Mouse (Mus musculus) embryonic facial prominence, embryonic 15.5 days (tissue): Measurements from ENCODE around the gene Opn5. TPM values are rescaled to one million over a fixed set of nuclear protein-coding genes. Genes with fewer than 3 reads are reported as not detected.

Source experiments
- ATAC-seq: fragments of 200-750 bp; cut with Nextera tagmentation; 2 replicates; pipeline ENCODE4 v1.8.0; 2017; ENCODE audit warnings: low read depth, moderate TSS enrichment; ENCODE audit not compliant: insufficient number of reproducible peaks, low FRiP score, low TSS enrichment
- H3K27ac ChIP-seq: fragments of 300-500 bp; sonication (generic); replicated peaks from 2 replicates; pipeline ENCODE4 v1.5.1; 2015; ENCODE audit warnings: mild to moderate bottlenecking, inconsistent platforms
- H3K27me3 ChIP-seq: fragments of 300-500 bp; sonication (generic); 2 replicates; pipeline ENCODE4 v1.6.1; 2015; ENCODE audit warnings: inconsistent platforms
- H3K36me3 ChIP-seq: fragments of 300-500 bp; sonication (generic); 2 replicates; pipeline ENCODE4 v1.6.1; 2015; ENCODE audit warnings: mild to moderate bottlenecking, inconsistent platforms
- H3K4me1 ChIP-seq: fragments of 300-500 bp; sonication (generic); 2 replicates; pipeline ENCODE4 v1.6.1; 2015; ENCODE audit warnings: inconsistent platforms
- H3K4me2 ChIP-seq: fragments of 300-500 bp; sonication (generic); replicated peaks from 2 replicates; pipeline ENCODE4 v1.6.1; 2015; ENCODE audit warnings: mild to moderate bottlenecking, inconsistent platforms
- H3K4me3 ChIP-seq: fragments of 300-500 bp; sonication (generic); replicated peaks from 2 replicates; pipeline ENCODE4 v1.5.1; 2015; ENCODE audit warnings: mild to moderate bottlenecking, inconsistent platforms
- H3K9ac ChIP-seq: fragments of 300-500 bp; sonication (generic); 2 replicates; pipeline ENCODE4 v1.6.1; 2015; ENCODE audit warnings: inconsistent platforms
- H3K9me3 ChIP-seq: fragments of 300-500 bp; sonication (generic); replicated peaks from 2 replicates; pipeline ENCODE4 v1.6.1; 2016; ENCODE audit warnings: inconsistent platforms
- WGBS: fragments of 180-500 bp; shearing (Covaris S2); methylation state at CpG from one replicate; pipeline ENCODE4 v1.1.7; 2015; 5-methylcytosine and 5-hydroxymethylcytosine counted together
- polyA plus RNA-seq: library from polyadenylated mRNA; unstranded; fragments of >200 nt; fragmentation: Nextera tagmentation; extraction: Ambion mirVana; gene quantifications from 2 replicates; pipeline ENCODE4 v1.2.1, GENCODE M21; 2015

The Opn5 gene
- polyA plus RNA-seq, result not detected in 2 replicates

DNA sequence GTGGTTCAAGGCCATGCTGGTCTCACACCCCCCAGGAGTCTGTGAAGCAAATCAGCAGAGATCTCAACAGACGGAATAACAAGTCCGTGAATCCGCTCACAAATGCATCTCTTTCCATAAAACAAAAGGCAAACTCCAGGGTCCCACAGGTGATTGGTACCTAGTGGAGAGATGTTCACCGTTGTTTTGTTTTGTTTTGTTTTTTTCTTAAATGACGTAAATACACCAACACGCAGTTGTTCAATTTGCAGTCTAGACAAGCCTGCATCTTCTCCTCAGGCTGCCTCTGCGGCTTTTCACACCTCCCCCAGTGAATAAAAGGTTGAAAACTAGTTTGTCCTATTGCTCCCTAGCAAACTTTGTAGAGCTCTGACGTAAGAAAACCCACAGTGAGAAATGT, at the start of gene Opn5:
Opn5 (minus strand) TSS at position 101 of the 400 bp plus-strand sequence.
- Histone ChIP-seq H3K9ac (no peak within 1 kb of the TSS), H3K27ac (no peak within 1 kb of the TSS), H3K9me3 (no peaks in the 10 kb centered on the region), H3K36me3 (no peaks in the 10 kb centered on the region), H3K27me3 (no peaks in the 10 kb centered on the region), H3K4me1 (no peaks in the 10 kb centered on the region), H3K4me2 (no peak within 1 kb of the TSS), H3K4me3 (no peak within 1 kb of the TSS)
- no peak for ATAC-seq
- WGBS, result 81% methylated on average over 8 of the region's 8 CpGs

DNA sequence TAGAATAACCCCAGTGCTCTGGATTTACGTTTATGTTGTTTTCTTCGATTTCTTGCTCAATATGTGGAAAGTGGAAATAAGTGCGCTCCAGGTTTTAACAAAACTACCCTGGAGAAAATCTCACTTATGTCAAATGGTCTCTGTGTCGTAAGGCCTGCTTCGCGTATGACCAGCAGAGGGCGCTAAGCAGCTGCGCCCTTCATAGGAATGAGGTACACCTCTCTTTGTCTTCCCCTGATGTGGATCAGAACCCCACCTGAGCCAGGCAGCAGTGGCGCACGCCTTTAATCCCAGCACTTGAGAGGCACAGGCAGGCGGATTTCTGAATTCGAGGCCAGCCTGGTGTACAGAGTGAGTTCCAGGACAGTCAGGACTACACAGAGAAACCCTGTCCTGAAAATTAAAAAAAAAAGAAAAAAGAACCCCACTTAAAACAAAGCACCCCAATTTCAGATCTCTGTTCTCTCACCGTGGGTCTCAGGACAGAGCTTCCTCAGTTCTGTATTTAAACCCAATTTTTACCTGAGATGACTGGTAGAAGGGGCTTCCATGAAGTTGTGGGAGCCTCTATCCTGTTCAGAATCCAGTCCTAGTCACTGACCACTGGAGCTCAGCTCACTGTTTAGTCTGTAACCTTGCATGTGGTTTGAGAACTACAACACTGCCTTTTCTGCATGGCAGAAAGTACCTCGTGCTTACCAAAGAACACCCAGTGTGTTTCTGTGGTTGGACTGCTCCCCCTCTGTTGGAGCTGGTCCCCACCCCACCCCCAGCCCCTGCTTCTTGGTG, 47.6 kb upstream of the Opn5 start:
- Histone ChIP-seq H3K9me3 (no peaks in the 10 kb centered on the region), H3K4me2 (0 out of 2 replicates have a peak overlapping the region, but pooled peaks have one; percentile 25), H3K36me3 (no peaks in the 10 kb centered on the region), H3K27me3 (no peaks in the 10 kb centered on the region), H3K4me3 (no peak overlapping the region), H3K4me1 (no peaks in the 10 kb centered on the region), H3K27ac (no peak overlapping the region), H3K9ac (no peak overlapping the region)
- ATAC-seq, result no peak
- 22% methylated on average over 14 of the region's 14 CpGs for WGBS

DNA sequence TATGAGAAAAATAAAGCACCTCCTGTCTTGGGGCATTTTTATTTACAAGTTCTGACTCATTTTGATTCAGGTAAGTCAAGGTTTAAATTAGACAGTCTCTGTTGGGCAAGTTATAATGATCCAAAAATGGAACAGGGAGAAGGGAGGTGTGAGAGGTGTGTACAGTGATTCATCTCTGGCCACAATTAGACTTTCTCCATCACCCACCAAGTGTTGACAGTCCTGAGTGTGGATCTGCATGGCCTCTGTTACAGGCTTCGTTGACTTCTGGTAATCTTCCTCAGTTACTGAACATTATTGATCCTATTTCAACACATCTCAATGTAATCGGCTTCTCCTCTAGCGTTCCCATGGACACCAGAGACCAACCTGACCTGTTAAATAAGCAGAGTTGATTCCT, 32.2 kb upstream of the Opn5 start:
- no peak overlapping the region for H3K4me3 ChIP-seq
- H3K4me1 ChIP-seq, result no peaks in the 10 kb centered on the region
- no peak for ATAC-seq
- no peaks in the 10 kb centered on the region for H3K36me3 ChIP-seq
- no peak overlapping the region for H3K27ac ChIP-seq
- H3K9me3 ChIP-seq, result no peaks in the 10 kb centered on the region
- WGBS, result 87% methylated on average over 3 of the region's 3 CpGs
- no peak overlapping the region for H3K9ac ChIP-seq
- no peak overlapping the region for H3K4me2 ChIP-seq
- H3K27me3 ChIP-seq, result no peaks in the 10 kb centered on the region

DNA sequence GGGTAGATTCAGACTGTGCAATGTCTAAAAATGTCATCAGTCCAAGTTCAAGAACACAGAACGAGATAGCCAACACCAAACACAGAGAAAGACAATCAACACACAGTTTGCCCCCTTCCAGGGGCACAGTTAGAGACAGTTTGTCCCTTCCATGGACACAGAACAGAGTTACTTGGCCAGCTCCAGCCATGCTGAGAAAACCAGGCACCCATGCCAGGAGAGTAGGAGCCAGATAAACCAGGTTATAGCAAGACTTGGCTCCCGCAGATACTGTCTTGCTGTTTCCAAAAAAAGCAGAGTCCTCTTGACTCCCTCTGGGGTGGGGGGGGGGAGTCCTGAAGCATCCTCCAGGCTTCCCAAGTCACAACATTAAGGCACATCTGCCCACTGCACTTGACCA, 19.0 kb upstream of the Opn5 start:
- H3K27me3 ChIP-seq, result no peaks in the 10 kb centered on the region
- no peak overlapping the region for H3K27ac ChIP-seq
- no peaks in the 10 kb centered on the region for H3K4me1 ChIP-seq
- H3K4me3 ChIP-seq, result no peak overlapping the region
- 85% methylated on average over 2 of the region's 2 CpGs for WGBS
- H3K36me3 ChIP-seq, result no peaks in the 10 kb centered on the region
- no peak for ATAC-seq
- no peaks in the 10 kb centered on the region for H3K9me3 ChIP-seq
- H3K9ac ChIP-seq, result no peak overlapping the region
- no peak overlapping the region for H3K4me2 ChIP-seq

DNA sequence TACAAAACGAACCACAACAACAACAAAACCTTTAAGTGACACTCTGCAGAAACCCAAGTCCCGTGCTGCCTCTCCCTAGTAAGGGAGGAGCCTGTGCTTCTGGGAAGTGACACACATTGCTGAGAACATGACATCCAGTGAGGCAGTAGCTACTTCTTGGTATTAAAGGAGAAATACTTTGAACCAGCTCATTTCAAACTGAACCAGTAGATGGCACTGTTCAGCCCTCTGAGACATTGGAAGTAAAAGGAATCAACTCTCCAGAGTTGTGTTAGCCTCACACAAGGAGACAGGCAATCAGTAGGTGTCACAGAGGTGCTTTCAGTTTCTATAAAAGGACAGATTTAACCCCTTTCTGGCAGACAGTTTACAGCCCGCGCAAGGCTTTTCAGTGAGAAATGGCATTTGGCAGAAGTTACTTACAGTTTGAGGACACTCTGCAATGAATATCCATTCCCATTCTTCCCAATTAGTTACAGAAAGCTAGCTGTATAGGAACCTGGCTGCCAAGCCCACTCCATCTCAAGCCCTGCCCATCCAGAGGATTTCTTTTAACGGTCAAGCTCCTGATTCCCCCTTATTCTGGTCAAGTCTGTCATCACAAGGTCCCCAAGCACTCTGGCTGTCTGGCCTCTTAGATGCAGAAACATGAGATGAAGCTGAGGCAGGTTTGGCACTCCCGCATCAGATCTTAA, 2.0 kb upstream of the Opn5 start:
- no peaks in the 10 kb centered on the region for H3K4me1 ChIP-seq
- no peak overlapping the region for H3K4me3 ChIP-seq
- H3K4me2 ChIP-seq, result no peak overlapping the region
- H3K9me3 ChIP-seq, result no peaks in the 10 kb centered on the region
- no peak overlapping the region for H3K27ac ChIP-seq
- no peak overlapping the region for H3K9ac ChIP-seq
- 31% methylated on average over 6 of the region's 6 CpGs for WGBS
- no peaks in the 10 kb centered on the region for H3K27me3 ChIP-seq
- ATAC-seq, result no peak
- H3K36me3 ChIP-seq, result no peaks in the 10 kb centered on the region

DNA sequence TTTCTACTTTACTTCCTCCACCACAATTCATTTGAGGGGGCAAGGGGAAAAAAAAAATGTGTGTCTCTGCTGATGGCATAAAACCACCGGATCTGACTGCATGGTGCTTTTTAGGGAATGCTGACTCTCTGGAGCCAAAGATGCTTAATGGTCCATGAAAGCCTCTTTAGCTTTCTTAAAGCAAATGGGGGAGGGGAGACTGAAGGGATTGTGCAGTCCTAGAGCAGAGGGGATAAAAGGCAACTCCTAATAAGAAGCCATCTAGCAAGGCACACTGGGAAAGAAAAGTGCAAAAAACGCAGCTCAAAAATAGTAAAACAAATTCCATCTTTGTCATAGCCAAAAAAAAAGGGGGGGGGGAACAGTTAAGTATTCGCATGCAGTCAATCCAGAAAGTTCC, 2.9 kb downstream of the Opn5 start:
- ATAC-seq, result no peak
- 27% methylated on average over 3 of the region's 3 CpGs for WGBS
- H3K27me3 ChIP-seq, result no peaks in the 10 kb centered on the region
- no peaks in the 10 kb centered on the region for H3K4me1 ChIP-seq
- no peaks in the 10 kb centered on the region for H3K36me3 ChIP-seq
- no peak overlapping the region for H3K4me3 ChIP-seq
- H3K9me3 ChIP-seq, result no peaks in the 10 kb centered on the region
- no peak overlapping the region for H3K27ac ChIP-seq
- no peak overlapping the region for H3K9ac ChIP-seq
- no peak overlapping the region for H3K4me2 ChIP-seq

DNA sequence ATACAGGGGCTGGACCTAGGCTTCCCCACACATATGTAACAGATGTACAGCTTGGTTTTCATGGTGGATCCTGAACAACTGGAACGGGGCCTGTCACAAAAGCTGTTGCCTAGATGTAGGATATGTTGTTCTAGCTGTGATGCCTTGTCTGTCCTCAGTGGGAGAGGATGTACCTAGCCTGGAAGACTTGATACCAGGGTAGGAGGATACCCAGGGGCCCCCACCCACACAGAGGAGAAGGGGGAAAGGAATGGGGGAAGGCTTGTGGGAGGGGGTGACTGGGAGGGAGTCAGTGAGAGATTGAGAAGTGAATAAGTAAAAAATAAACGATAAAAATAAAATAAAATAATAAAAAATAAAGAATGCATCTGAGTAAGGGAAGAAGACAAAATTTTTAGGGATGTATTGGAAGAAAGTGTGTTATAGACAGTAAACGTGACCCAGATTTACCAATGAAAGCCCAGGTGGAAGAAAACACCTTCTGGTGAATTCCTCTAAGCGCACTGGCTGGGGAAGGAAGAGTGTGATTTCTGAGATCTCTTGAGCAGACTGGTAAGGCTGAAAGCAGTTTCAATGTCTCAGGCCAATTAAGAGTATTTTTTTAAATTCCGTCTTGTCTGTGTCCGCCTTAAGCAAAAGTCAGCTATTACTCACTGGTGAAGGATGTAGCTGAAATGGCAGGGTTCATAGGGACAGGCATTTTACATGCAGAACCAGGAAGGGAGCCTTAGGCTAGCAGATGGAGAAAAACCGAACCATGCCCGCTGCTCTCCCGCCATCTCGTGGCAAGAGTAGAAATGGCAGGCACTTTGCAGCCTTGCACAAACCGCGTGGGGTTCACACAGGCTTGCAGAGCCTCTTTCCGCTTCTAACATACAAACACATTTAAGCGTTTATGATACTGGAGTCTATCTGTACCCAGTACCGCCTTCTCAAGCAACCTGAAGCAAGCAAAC, 8.1 kb downstream of the Opn5 start:
- H3K4me3 ChIP-seq, result no peak overlapping the region
- H3K36me3 ChIP-seq, result no peaks in the 10 kb centered on the region
- H3K27me3 ChIP-seq, result no peaks in the 10 kb centered on the region
- no peaks in the 10 kb centered on the region for H3K9me3 ChIP-seq
- no peak overlapping the region for H3K9ac ChIP-seq
- no peak overlapping the region for H3K4me2 ChIP-seq
- no peaks in the 10 kb centered on the region for H3K4me1 ChIP-seq
- no peak overlapping the region for H3K27ac ChIP-seq
- 24% methylated on average over 15 of the region's 15 CpGs for WGBS
- no peak; the same call in 1 of the 2 replicates for ATAC-seq

DNA sequence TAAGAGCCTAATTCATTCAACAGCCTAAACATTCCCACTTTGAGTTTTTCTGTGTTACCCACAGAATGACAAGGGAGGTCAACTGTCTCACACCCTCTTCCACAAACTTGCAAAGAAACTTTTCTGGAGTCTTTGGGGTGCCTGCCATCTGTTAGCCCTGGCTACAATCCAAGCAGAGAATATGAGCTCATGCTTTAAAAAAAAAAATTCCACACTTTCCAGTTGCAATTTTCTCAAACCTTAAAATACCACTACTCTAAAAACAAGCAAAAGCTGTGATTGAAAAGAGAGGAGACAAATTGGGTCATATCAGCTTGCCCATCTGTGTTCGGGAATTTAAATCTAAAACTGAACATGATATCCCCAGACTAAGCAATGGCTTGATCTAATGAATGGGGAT, 24.7 kb downstream of the Opn5 start:
- H3K4me3 ChIP-seq, result no peak overlapping the region
- no peak for ATAC-seq
- H3K27me3 ChIP-seq, result no peaks in the 10 kb centered on the region
- WGBS, result 36% methylated on average over 1 of the region's 1 CpGs
- no peaks in the 10 kb centered on the region for H3K9me3 ChIP-seq
- H3K9ac ChIP-seq, result no peak overlapping the region
- no peaks in the 10 kb centered on the region for H3K4me1 ChIP-seq
- no peak overlapping the region for H3K27ac ChIP-seq
- H3K36me3 ChIP-seq, result no peaks in the 10 kb centered on the region
- H3K4me2 ChIP-seq, result no peak overlapping the region

DNA sequence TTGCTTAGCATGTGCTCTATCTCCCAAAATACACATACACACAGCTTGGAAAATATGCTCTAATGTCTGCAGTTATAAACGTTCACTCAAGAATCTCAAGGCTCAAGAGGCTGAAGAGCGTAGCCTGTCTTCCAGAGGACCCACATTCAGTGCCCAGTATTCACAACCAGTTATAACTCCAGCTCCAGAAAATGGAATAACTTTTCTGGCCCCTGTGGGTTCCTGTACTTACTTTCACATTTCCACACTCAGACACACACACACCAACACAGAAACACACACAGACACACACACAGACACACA, 28.2 kb downstream of the Opn5 start:
- Histone ChIP-seq H3K4me1 (no peaks in the 10 kb centered on the region), H3K4me3 (no peak overlapping the region), H3K36me3 (no peaks in the 10 kb centered on the region), H3K9me3 (no peaks in the 10 kb centered on the region), H3K27me3 (no peaks in the 10 kb centered on the region), H3K27ac (no peak overlapping the region), H3K9ac (no peak overlapping the region), H3K4me2 (no peak overlapping the region)
- 77% methylated on average over 2 of the region's 2 CpGs for WGBS
- ATAC-seq, result no peak

DNA sequence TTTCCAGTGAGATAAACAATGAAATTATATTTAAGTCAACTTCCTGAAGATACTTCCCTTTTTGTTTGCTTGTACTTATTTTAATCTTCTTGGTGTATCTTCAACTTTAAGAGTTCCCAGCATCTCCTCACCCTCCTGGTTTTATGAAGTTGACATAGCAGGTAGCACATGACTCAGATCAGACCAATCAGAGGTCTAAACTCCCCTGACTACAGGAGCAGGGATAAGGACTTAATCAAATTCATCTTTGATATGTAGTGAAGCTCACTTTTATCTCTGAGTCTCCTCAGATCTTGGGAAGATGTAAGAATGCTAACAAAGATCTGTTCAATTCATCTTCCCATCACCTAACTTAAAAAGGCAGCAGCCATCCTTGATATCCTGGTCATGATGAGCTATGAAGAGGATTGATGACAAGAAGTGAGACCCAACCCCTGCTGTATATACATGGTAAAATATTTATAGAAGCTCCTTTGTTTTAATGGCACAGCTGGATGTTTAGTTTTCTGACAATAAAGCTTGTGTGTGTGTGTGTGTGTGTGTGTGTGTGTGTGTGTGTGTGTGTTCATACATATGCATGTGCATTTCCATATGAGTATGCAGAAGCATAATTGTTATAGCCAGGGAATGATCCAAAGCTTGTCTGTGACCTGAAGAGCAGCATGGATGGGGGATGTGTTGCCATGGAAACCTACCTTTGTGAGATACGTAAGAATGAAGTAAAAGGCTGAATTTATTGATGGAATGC, 28.7 kb downstream of the Opn5 start:
- Histone ChIP-seq H3K27ac (no peak overlapping the region), H3K9me3 (no peaks in the 10 kb centered on the region), H3K4me3 (no peak overlapping the region), H3K4me1 (no peaks in the 10 kb centered on the region), H3K4me2 (no peak overlapping the region), H3K9ac (no peak overlapping the region), H3K36me3 (no peaks in the 10 kb centered on the region), H3K27me3 (no peaks in the 10 kb centered on the region)
- ATAC-seq, result no peak
- WGBS, result 72% methylated on average over 1 of the region's 1 CpGs
